Comparison of ENCODE assay signal across 9 mouse cellular contexts in the genomic region with DNA sequence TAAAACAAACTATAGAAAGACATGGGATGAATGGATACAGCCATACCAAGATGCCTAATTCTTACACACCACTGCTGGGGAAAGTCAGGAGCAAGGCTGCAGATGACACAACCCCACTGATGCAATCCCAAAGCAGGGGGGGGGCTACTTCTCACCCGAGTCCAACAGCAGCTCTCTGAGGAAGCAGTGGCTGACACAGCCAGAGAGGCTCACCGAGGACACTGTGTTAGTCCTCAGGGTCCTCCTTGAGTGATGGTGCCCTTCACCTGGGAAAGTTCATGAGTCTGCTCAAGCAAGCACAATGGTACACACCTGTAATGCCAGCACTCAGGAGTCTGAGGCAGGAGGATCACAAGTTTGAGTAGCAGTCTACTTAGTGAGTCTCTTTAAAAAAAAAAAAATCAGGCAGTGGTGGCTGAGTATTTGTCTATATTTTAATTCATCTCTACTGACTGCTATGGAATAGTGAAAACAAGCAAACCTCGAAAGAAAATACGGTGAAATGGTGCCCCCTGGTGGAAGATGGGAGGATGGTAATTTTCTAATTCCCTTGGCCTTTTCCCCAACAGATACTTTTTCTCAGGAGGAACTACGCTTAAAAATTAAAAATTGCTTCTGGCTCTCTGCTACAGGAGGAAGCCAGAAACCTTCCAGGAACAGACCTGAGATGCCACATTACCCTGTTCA. TPM values are rescaled to one million over a fixed set of nuclear protein-coding genes. Genes with fewer than 3 reads are reported as not detected.
A peak's percentile ranks its signal among the peaks of the same experiment; 100 is the strongest.
DNase-seq lines count a peak whose midpoint lies in the region; ATAC-seq lines count a peak whose summit lies in the region.
"Had no signal": no experiment of that assay in that cellular context is flagged by ENCODE, and none has a peak within 500 bp of the region (broad histone marks: within the 10 kb centered on the region; RNA-seq: fewer than 3 reads in every experiment).

No protein-coding gene starts in this region.

- intact Hi-C loops in left cerebral cortex, postnatal 36 days (cut with DNase I), result loop anchor here (1.0 to 5.0 kb wide), 3 partner anchors 82 to 400 kb away; no protein-coding TSS in a partner anchor

- DNase-seq in layer of hippocampus, adult 11-12 months (ENCODE audit: low spot score), result peak; percentile 76
- DNase-seq in layer of hippocampus, adult 9-11 months, result no peak
- peak; percentile 62 for DNase-seq in R1 (ENCODE audit: low read depth, low spot score)
- peak; percentile 74 to 84 for DNase-seq in cerebellum, postnatal 25 days
- DNase-seq in left cerebral cortex, postnatal 36 days (ENCODE audit: low spot score in 2 of 2), result peak; percentile 45 to 65
- DNase-seq in ovary, postnatal 36 days (ENCODE audit: low spot score), result peak; percentile 45
- peak; percentile 38 to 54 for DNase-seq in thymus, postnatal 36 days

- peak; percentile 95 for ATAC-seq in granulocyte monocyte progenitor cell, adult 5-6 weeks (replicated peaks; ENCODE audit: poor library complexity, severe bottlenecking)

RNA-seq across cellular contexts. Expression of a gene that starts 12.2 kb away (rescaled TPM):
- 46.8 and 50.0 TPM in 2 replicates for total RNA-seq in granulocyte monocyte progenitor cell, adult 5-6 weeks (2014; fragmentation: Nextera tagmentation)
- total RNA-seq in granulocyte monocyte progenitor cell, adult 5-6 weeks (2017), result 38.4 and 58.6 TPM in 2 replicates
- total RNA-seq in left cerebral cortex, postnatal 36 days (2021), result 10 to 100 TPM; 83.2 to 88.4 TPM

RNA-seq across cellular contexts. Expression of a gene that starts 12.2 kb away (rescaled TPM):
- total RNA-seq in granulocyte monocyte progenitor cell, adult 5-6 weeks (2014; fragmentation: Nextera tagmentation), result 1.2 and 5.6 TPM in 2 replicates
- total RNA-seq in granulocyte monocyte progenitor cell, adult 5-6 weeks (2017), result 0.17 and 2.7 TPM in 2 replicates
- 10 to 100 TPM; 15.7 to 18.4 TPM for total RNA-seq in left cerebral cortex, postnatal 36 days (2021)

RNA-seq across cellular contexts. Expression of a gene that starts 50.2 kb away (rescaled TPM):
- not detected in 2 replicates for total RNA-seq in granulocyte monocyte progenitor cell, adult 5-6 weeks (2014; fragmentation: Nextera tagmentation)
- total RNA-seq in granulocyte monocyte progenitor cell, adult 5-6 weeks (2017), result not detected in 2 replicates
- total RNA-seq in left cerebral cortex, postnatal 36 days (2021), result 1 to 10 TPM; 1.0 to 1.3 TPM
- total RNA-seq: gastrocnemius, postnatal 36 days had no signal

RNA-seq across cellular contexts. Expression of a gene that starts 50.2 kb away (rescaled TPM):
- total RNA-seq in granulocyte monocyte progenitor cell, adult 5-6 weeks (2014; fragmentation: Nextera tagmentation), result 21.6 and 21.9 TPM in 2 replicates
- 18.2 and 19.1 TPM in 2 replicates for total RNA-seq in granulocyte monocyte progenitor cell, adult 5-6 weeks (2017)
- total RNA-seq in left cerebral cortex, postnatal 36 days (2021), result 1 to 10 TPM; 7.7 to 9.6 TPM
